Mouse (Mus musculus): ENCODE measurements at regions not wholly inside any gene's neighbourhood (a gene's known extent, or its start where the extent isn't known, plus 50 kb on each side); places are given as distances from the start of the nearest gene placed in this dataset.
A peak's percentile ranks its signal among the peaks of the same experiment; 100 is the strongest.

DNA sequence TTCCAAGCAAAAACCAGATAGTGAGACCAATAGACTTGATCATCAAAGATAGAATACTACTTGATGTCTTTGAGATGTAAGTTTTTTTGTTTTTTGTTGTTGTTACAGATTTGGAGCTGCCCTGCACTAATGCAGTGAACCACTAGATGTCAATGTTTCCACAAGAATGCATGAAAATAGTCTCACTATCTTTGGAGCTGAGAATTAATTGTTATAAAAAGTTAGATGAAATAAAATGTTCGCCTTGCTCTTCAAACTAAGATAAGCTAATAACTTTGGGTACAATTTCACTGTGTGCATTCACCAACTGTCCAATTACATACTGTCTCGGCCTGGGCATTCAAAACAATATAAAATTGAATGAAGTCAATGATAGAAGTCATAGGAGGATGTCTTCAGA, 223.2 kb upstream of the Agtr1b start:
- DNase-seq, result no peak

DNA sequence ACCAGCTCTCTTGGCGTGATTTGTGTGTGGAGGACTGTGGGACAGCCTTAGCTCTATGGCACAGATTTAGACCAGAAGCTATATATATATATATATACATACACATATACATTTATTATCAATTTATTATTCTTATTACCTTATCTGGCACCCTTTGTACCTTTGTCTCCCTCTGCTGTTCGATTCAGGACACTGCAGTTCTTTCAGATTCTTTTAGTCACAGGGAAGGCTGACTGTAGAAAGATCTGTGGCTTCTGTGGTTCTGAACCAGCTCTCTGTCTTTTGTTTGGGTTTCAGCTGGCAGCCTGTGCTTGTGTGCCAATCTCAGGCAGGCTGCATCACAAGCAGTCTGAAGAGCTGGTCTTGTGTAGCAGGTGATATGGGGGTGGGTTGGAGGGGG, 184.6 kb upstream of the Agtr1b start:
- no peak for DNase-seq

DNA sequence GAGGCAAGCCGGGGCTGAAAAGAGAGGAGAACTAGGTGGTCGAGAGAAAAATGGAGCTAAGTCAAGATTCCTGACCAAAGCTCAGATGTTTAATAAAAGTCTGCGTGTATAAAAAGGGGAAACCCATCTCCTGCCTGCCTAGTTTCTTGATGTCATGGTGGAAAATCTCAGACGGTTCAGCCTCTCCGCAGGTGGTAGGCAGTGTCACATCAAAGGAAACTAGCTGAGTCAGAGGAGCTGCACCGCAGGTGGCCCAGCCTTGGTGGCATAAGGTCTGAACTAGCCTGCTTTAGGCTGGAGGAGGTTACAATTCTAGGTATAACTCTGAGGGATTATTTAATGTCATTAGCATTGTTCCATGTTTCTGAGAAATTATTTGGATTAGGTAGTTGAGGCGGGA, 177.0 kb upstream of the Agtr1b start:
- no peak for DNase-seq

DNA sequence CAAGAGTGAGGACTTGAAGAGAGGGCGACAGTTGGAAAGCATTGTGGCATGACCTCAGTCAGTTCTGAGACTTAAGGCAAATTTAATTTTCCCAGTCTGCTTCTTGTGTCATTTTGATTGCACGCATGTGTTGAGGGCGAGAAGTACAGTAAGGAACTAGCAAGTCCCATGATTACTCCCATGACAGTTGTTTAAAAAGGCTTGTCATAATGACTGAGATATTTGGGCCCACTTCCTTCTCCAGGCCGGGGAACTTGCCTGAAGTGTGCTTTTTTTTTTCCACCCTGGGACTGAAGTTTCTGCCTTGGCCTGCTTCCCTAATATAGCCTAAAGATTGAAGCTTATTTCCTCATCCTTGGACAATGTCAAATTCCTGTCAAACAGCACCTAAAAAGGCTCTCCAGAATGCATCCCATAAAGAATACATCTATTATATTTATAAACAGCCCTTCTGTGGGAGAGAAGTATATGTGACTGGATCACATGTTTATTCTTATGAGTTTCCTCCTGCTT, 171.6 kb upstream of the Agtr1b start:
- DNase-seq, result no peak

DNA sequence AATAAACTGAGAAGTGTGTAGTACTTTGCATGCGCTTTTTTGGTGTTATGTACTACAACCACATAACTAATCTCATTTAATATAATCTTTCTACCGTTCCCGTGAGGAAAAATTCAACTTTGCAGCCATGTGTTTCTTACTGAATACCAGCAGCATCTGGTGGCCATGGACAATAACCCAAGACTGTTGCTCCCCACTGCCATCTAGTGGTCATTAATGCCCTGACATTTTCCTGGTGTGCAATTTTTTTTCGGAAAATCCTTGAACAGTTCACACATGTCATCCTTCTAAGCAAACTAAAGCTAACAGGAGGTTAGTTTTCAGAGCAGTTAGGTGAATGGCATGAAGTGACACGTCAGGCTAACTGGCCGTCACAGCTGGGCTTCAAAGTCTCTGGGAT, 153.8 kb upstream of the Agtr1b start:
- DNase-seq, result no peak

DNA sequence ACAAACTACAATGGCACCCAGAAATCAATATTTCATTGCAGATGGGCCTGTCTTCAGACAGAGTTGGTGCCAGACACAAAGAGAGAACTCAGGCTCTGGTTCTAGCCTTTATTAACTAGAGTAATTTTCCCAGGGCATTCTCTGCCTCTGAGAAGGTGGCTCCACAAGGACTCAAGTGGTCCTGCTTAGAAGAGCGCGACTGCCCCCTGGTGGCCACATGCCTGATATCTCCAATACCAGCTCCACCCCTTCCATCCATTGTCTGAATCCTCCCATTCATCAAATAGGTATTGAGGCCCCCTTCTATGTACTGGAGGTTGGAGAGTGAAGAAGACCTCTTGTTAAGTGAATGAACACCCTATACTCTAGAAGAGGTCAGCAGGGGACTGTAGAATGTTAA, 142.2 kb upstream of the Agtr1b start:
- DNase-seq, result peak; percentile 14 to 58

DNA sequence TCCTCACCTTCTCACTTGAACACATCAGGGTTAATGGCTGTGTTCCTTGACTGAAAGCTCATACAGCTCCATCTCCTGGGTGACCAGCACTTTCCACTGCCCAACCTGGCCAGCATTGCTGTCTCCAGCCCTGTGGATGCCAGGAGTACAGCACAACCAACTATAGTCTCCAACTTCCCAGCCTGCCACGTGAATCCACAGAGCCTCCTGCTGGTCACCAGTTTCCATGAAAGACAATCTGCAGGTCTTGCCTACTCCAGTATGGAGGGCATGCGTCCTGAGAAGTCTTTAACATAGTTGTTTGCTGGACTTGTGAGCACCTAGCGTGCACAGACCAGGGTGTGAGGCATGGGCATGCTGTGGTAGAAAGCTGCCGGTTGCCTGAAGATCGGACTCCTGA, 138.6 kb upstream of the Agtr1b start:
- no peak for DNase-seq

Measured in spleen, adult 18-20 months (tissue).